Mouse (Mus musculus): ENCODE measurements at regions not wholly inside any gene's neighbourhood (a gene's known extent, or its start where the extent isn't known, plus 50 kb on each side); places are given as distances from the start of the nearest gene placed in this dataset.

- TF ChIP-seq GATA1 (IDR thresholded peaks at IDR 0.05; ENCODE audit: borderline replicate concordance, low read length) (no peak), FLI1 (IDR thresholded peaks at IDR 0.05; ENCODE audit: low read length) (no peak)
Measured at GRCm38 (mm10) chr2:72763454-72763853, 216.8 kb downstream of the Sp3 start.
